Mouse (Mus musculus): ENCODE results near the gene Atl1.

Gene Atl1

GRCm38 (mm10) chr12:69892371-69893251 is at the start of gene Atl1, which contains the start of gene Map4k5:
Gene Atl1 (plus strand): TSS chr12:69892614.
Gene Map4k5 (minus strand): TSS chr12:69893200.
- DNase-seq (ENCODE audit: inconsistent age in 2 of 2, low spot score in 1 of 2), result peak; percentile 94 to 96

GRCm38 (mm10) chr12:69843531-69844445 is 48.6 kb upstream of the Atl1 start:
- DNase-seq (ENCODE audit: inconsistent age in 2 of 2, low spot score in 1 of 2), result no peak

- no peak for DNase-seq (ENCODE audit: inconsistent age in 2 of 2, low spot score in 1 of 2)
Measured at GRCm38 (mm10) chr12:69845722-69846121, 46.7 kb upstream of the Atl1 start.

- DNase-seq (ENCODE audit: inconsistent age in 2 of 2, low spot score in 1 of 2), result no peak
Measured at GRCm38 (mm10) chr12:69846499-69846898, 45.9 kb upstream of the Atl1 start.

- DNase-seq (ENCODE audit: inconsistent age in 2 of 2, low spot score in 1 of 2), result no peak
Measured at GRCm38 (mm10) chr12:69848083-69848878, 44.1 kb upstream of the Atl1 start.

- DNase-seq (ENCODE audit: inconsistent age in 2 of 2, low spot score in 1 of 2), result no peak
Measured at GRCm38 (mm10) chr12:69852288-69852687, 40.1 kb upstream of the Atl1 start.

- DNase-seq (ENCODE audit: inconsistent age in 2 of 2, low spot score in 1 of 2), result no peak
Measured at GRCm38 (mm10) chr12:69853387-69853786, 39.0 kb upstream of the Atl1 start.

GRCm38 (mm10) chr12:69853942-69854341 is 38.5 kb upstream of the Atl1 start:
- no peak for DNase-seq (ENCODE audit: inconsistent age in 2 of 2, low spot score in 1 of 2)

GRCm38 (mm10) chr12:69855641-69856300 is 36.6 kb upstream of the Atl1 start:
- DNase-seq (ENCODE audit: inconsistent age in 2 of 2, low spot score in 1 of 2), result no peak

GRCm38 (mm10) chr12:69856398-69856797 is 36.0 kb upstream of the Atl1 start:
- DNase-seq (ENCODE audit: inconsistent age in 2 of 2, low spot score in 1 of 2), result no peak

- DNase-seq (ENCODE audit: inconsistent age in 2 of 2, low spot score in 1 of 2), result no peak
Measured at GRCm38 (mm10) chr12:69857597-69857996, 34.8 kb upstream of the Atl1 start.

- DNase-seq (ENCODE audit: inconsistent age in 2 of 2, low spot score in 1 of 2), result no peak
Measured at GRCm38 (mm10) chr12:69858847-69859246, 33.6 kb upstream of the Atl1 start.

GRCm38 (mm10) chr12:69863505-69863904 is 28.9 kb upstream of the Atl1 start:
- DNase-seq (ENCODE audit: inconsistent age in 2 of 2, low spot score in 1 of 2), result no peak

GRCm38 (mm10) chr12:69864164-69864692 is 28.2 kb upstream of the Atl1 start:
- no peak for DNase-seq (ENCODE audit: inconsistent age in 2 of 2, low spot score in 1 of 2)

- DNase-seq (ENCODE audit: inconsistent age in 2 of 2, low spot score in 1 of 2), result no peak
Measured at GRCm38 (mm10) chr12:69867338-69867737, 25.1 kb upstream of the Atl1 start.

- DNase-seq (ENCODE audit: inconsistent age in 2 of 2, low spot score in 1 of 2), result no peak
Measured at GRCm38 (mm10) chr12:69871632-69872031, 20.8 kb upstream of the Atl1 start.

GRCm38 (mm10) chr12:69877842-69878363 is 14.5 kb upstream of the Atl1 start:
- DNase-seq (ENCODE audit: inconsistent age in 2 of 2, low spot score in 1 of 2), result no peak

GRCm38 (mm10) chr12:69879172-69879665 is 13.2 kb upstream of the Atl1 start:
- DNase-seq (ENCODE audit: inconsistent age in 2 of 2, low spot score in 1 of 2), result peak in 1 of 2 experiments; percentile 51

- peak in 1 of 2 experiments; percentile 65 for DNase-seq (ENCODE audit: inconsistent age in 2 of 2, low spot score in 1 of 2)
Measured at GRCm38 (mm10) chr12:69879739-69880138, 12.7 kb upstream of the Atl1 start.

Data from adrenal gland, adult (tissue).